Mouse (Mus musculus): ENCODE data around the gene Ctxn1. TPM values are rescaled to one million over a fixed set of nuclear protein-coding genes. Genes with fewer than 3 reads are reported as not detected.

Gene Ctxn1
- polyA plus RNA-seq (2014; fragmentation: Nextera tagmentation; extraction: Ambion mirVana): 20.9 and 29.4 TPM in 2 replicates

DNA sequence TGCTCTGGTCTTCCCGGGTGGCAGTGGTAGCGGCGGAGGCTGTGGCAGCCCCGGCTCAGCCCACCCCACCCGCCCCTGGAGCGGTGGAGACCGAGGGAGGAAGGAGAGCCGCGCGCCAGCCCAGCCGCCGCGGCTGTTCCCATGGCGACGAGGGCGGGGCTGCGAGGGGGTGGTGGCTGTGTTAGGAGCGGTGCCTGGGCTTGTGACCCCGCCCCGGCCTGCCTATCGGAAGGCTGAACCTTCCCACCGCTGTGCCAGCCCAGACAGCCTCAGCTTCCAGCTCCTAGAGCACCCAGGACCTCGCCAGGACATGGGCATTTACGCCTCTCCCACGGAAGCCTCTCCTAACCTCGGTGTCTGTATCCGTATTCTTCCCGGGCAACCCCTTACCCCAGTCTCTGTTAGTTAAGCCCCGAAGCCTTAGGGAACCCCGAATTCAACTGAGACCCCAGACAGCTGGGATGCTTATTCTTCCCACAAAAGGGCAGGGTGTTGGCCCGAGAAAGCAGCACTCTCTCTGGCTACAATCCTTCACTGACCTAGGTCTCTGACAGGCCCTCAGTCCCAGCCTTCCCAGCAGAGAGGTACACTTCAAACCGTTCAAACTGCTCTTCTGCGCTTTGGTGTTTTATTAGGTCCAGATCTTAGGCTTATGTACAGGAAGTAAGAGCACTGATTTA lies at the start of gene Ctxn1:
Gene Ctxn1 (minus strand): TSS at position 150 of the 680 bp plus-strand sequence.
- H3K9me3 ChIP-seq (ENCODE audit: control insufficient read depth, low read length): no peaks in the 10 kb centered on the region
- peak within 1 kb of the TSS; percentile 98 for H3K4me2 ChIP-seq (ENCODE audit: low read length)
- peak within 1 kb of the TSS; percentile 61 to 65 for H3K27ac ChIP-seq (replicated peaks in 1 of 2; ENCODE audit: control insufficient read depth in 1 of 2, insufficient read depth in 1 of 2, low read depth in 2 of 2, low read length in 2 of 2)
- peak within 1 kb of the TSS; percentile 83 for H3K9ac ChIP-seq (ENCODE audit: low read length)
- H3K4me1 ChIP-seq (ENCODE audit: control insufficient read depth in 2 of 2, insufficient read depth in 2 of 2, low read length in 2 of 2): peaks cover 8 to 13% of the 10 kb centered on the region in 2 experiments; a peak in 3 of 4 replicates
- peaks cover 77% of the 10 kb centered on the region for H3K36me3 ChIP-seq (ENCODE audit: control insufficient read depth, insufficient read depth, low read length)
- peak within 1 kb of the TSS; percentile 77 to 83 for H3K4me3 ChIP-seq (ENCODE audit: control insufficient read depth in 1 of 2, insufficient read depth in 1 of 2, low read depth in 1 of 2, low read length in 2 of 2)
- ATAC-seq (ENCODE audit: insufficient number of reproducible peaks, insufficient read depth, low FRiP score, low read depth): peak; percentile 90
- WGBS: 7% methylated on average over 32 of the region's 33 CpGs
- H3K27me3 ChIP-seq (ENCODE audit: control insufficient read depth, insufficient read depth, low read length): no peaks in the 10 kb centered on the region

- no peaks in the 10 kb centered on the region for H3K9me3 ChIP-seq (ENCODE audit: control insufficient read depth, low read length)
- H3K36me3 ChIP-seq (ENCODE audit: control insufficient read depth, insufficient read depth, low read length): peaks cover 98% of the 10 kb centered on the region
Measured at GRCm38 (mm10) chr8:4305838-4306237, 46.8 kb upstream of the Ctxn1 start.

GRCm38 (mm10) chr8:4304124-4304547 lies 45.1 kb upstream of the Ctxn1 start:
- peaks cover 98% of the 10 kb centered on the region for H3K36me3 ChIP-seq (ENCODE audit: control insufficient read depth, insufficient read depth, low read length)
- no peaks in the 10 kb centered on the region for H3K9me3 ChIP-seq (ENCODE audit: control insufficient read depth, low read length)
- H3K27me3 ChIP-seq (ENCODE audit: control insufficient read depth, insufficient read depth, low read length): no peaks in the 10 kb centered on the region
- ATAC-seq (ENCODE audit: insufficient number of reproducible peaks, insufficient read depth, low FRiP score, low read depth): no peak
- H3K4me1 ChIP-seq (ENCODE audit: control insufficient read depth in 2 of 2, insufficient read depth in 2 of 2, low read length in 2 of 2): no peaks in the 10 kb centered on the region; a peak in 1 of 4 replicates
- 0 out of 2 replicates have a peak overlapping the region, but pooled peaks have one; percentile 11 for H3K9ac ChIP-seq (ENCODE audit: low read length)
- no peak overlapping the region for H3K4me2 ChIP-seq (ENCODE audit: low read length)
- WGBS: 46% methylated on average over 3 of the region's 3 CpGs
- no peak overlapping the region for H3K27ac ChIP-seq (replicated peaks in 1 of 2; ENCODE audit: control insufficient read depth in 1 of 2, insufficient read depth in 1 of 2, low read depth in 2 of 2, low read length in 2 of 2)
- no peak overlapping the region for H3K4me3 ChIP-seq (ENCODE audit: control insufficient read depth in 1 of 2, insufficient read depth in 1 of 2, low read depth in 1 of 2, low read length in 2 of 2)

More at GRCm38 (mm10) chr8:4305838-4306237, 46.8 kb upstream of the Ctxn1 start:
- H3K9ac ChIP-seq (ENCODE audit: low read length): no peak overlapping the region
- no peak for ATAC-seq (ENCODE audit: insufficient number of reproducible peaks, insufficient read depth, low FRiP score, low read depth)
- H3K4me2 ChIP-seq (ENCODE audit: low read length): no peak overlapping the region
- H3K4me1 ChIP-seq (ENCODE audit: control insufficient read depth in 2 of 2, insufficient read depth in 2 of 2, low read length in 2 of 2): no peaks in the 10 kb centered on the region; a peak in 1 of 4 replicates
- no peak overlapping the region for H3K4me3 ChIP-seq (ENCODE audit: control insufficient read depth in 1 of 2, insufficient read depth in 1 of 2, low read depth in 1 of 2, low read length in 2 of 2)
- WGBS: 85% methylated on average over 2 of the region's 2 CpGs
- H3K27me3 ChIP-seq (ENCODE audit: control insufficient read depth, insufficient read depth, low read length): no peaks in the 10 kb centered on the region
- H3K27ac ChIP-seq (replicated peaks in 1 of 2; ENCODE audit: control insufficient read depth in 1 of 2, insufficient read depth in 1 of 2, low read depth in 2 of 2, low read length in 2 of 2): no peak overlapping the region

DNA sequence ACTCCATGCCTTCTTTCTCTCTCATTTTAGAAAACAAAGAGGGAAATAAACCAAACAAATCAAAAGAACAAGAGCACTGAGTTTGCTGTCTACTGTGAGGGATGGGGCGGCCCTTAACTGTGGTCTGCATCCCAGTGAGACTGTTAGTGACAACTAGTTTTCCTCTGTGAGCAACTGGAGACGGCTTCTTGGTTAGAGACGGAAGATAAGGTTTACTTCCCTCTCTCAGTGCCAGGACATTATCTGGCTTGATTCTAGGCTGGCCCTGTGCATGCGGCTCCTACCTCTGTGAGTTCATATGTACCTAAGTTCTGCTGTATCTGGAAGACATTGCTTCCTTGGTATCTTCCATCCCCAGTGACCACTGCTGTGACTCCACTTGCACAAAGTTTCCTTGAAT lies 38.7 kb upstream of the Ctxn1 start:
- WGBS: 74% methylated on average over 4 of the region's 4 CpGs
- Histone ChIP-seq H3K9me3 (ENCODE audit: control insufficient read depth, low read length) (no peaks in the 10 kb centered on the region), H3K27me3 (ENCODE audit: control insufficient read depth, insufficient read depth, low read length) (no peaks in the 10 kb centered on the region), H3K36me3 (ENCODE audit: control insufficient read depth, insufficient read depth, low read length) (peaks cover 99% of the 10 kb centered on the region), H3K9ac (ENCODE audit: low read length) (no peak overlapping the region), H3K4me3 (ENCODE audit: control insufficient read depth in 1 of 2, insufficient read depth in 1 of 2, low read depth in 1 of 2, low read length in 2 of 2) (no peak overlapping the region), H3K27ac (replicated peaks in 1 of 2; ENCODE audit: control insufficient read depth in 1 of 2, insufficient read depth in 1 of 2, low read depth in 2 of 2, low read length in 2 of 2) (no peak overlapping the region), H3K4me1 (ENCODE audit: control insufficient read depth in 2 of 2, insufficient read depth in 2 of 2, low read length in 2 of 2) (no peaks in the 10 kb centered on the region), H3K4me2 (ENCODE audit: low read length) (no peak overlapping the region)
- ATAC-seq (ENCODE audit: insufficient number of reproducible peaks, insufficient read depth, low FRiP score, low read depth): no peak

GRCm38 (mm10) chr8:4292738-4293137 lies 33.7 kb upstream of the Ctxn1 start:
- WGBS: 89% methylated on average over 5 of the region's 5 CpGs
- Histone ChIP-seq H3K27ac (replicated peaks in 1 of 2; ENCODE audit: control insufficient read depth in 1 of 2, insufficient read depth in 1 of 2, low read depth in 2 of 2, low read length in 2 of 2) (no peak overlapping the region), H3K4me3 (ENCODE audit: control insufficient read depth in 1 of 2, insufficient read depth in 1 of 2, low read depth in 1 of 2, low read length in 2 of 2) (no peak overlapping the region), H3K4me2 (ENCODE audit: low read length) (no peak overlapping the region), H3K36me3 (ENCODE audit: control insufficient read depth, insufficient read depth, low read length) (peaks cover 98% of the 10 kb centered on the region), H3K4me1 (ENCODE audit: control insufficient read depth in 2 of 2, insufficient read depth in 2 of 2, low read length in 2 of 2) (no peaks in the 10 kb centered on the region), H3K27me3 (ENCODE audit: control insufficient read depth, insufficient read depth, low read length) (no peaks in the 10 kb centered on the region), H3K9ac (ENCODE audit: low read length) (no peak overlapping the region), H3K9me3 (ENCODE audit: control insufficient read depth, low read length) (no peaks in the 10 kb centered on the region)
- no peak for ATAC-seq (ENCODE audit: insufficient number of reproducible peaks, insufficient read depth, low FRiP score, low read depth)

GRCm38 (mm10) chr8:4276111-4276465 lies 17.0 kb upstream of the Ctxn1 start:
- Histone ChIP-seq H3K9me3 (ENCODE audit: control insufficient read depth, low read length) (no peaks in the 10 kb centered on the region), H3K27ac (replicated peaks in 1 of 2; ENCODE audit: control insufficient read depth in 1 of 2, insufficient read depth in 1 of 2, low read depth in 2 of 2, low read length in 2 of 2) (peak overlapping the region; percentile 48 to 54), H3K9ac (ENCODE audit: low read length) (peak overlapping the region; percentile 80), H3K4me2 (ENCODE audit: low read length) (peak overlapping the region; percentile 87), H3K4me1 (ENCODE audit: control insufficient read depth in 2 of 2, insufficient read depth in 2 of 2, low read length in 2 of 2) (peaks cover 3 to 10% of the 10 kb centered on the region in 2 experiments; a peak in 3 of 4 replicates), H3K36me3 (ENCODE audit: control insufficient read depth, insufficient read depth, low read length) (peaks cover 29% of the 10 kb centered on the region), H3K27me3 (ENCODE audit: control insufficient read depth, insufficient read depth, low read length) (no peaks in the 10 kb centered on the region), H3K4me3 (ENCODE audit: control insufficient read depth in 1 of 2, insufficient read depth in 1 of 2, low read depth in 1 of 2, low read length in 2 of 2) (peak overlapping the region; percentile 70 to 85)
- no peak for ATAC-seq (ENCODE audit: insufficient number of reproducible peaks, insufficient read depth, low FRiP score, low read depth)
- WGBS: 30% methylated on average over 9 of the region's 9 CpGs

- no peaks in the 10 kb centered on the region for H3K9me3 ChIP-seq (ENCODE audit: control insufficient read depth, low read length)
- peaks cover 35% of the 10 kb centered on the region for H3K36me3 ChIP-seq (ENCODE audit: control insufficient read depth, insufficient read depth, low read length)
- H3K27ac ChIP-seq (replicated peaks in 1 of 2; ENCODE audit: control insufficient read depth in 1 of 2, insufficient read depth in 1 of 2, low read depth in 2 of 2, low read length in 2 of 2): peak within 1 kb of the TSS; percentile 48 to 54
- peak within 1 kb of the TSS; percentile 70 to 85 for H3K4me3 ChIP-seq (ENCODE audit: control insufficient read depth in 1 of 2, insufficient read depth in 1 of 2, low read depth in 1 of 2, low read length in 2 of 2)
- peak within 1 kb of the TSS; percentile 87 for H3K4me2 ChIP-seq (ENCODE audit: low read length)
- WGBS: under 1% methylated on average over 39 of the region's 39 CpGs
- peak within 1 kb of the TSS; percentile 80 for H3K9ac ChIP-seq (ENCODE audit: low read length)
- peaks cover 3 to 10% of the 10 kb centered on the region in 2 experiments; a peak in 3 of 4 replicates for H3K4me1 ChIP-seq (ENCODE audit: control insufficient read depth in 2 of 2, insufficient read depth in 2 of 2, low read length in 2 of 2)
- peak; percentile 93 for ATAC-seq (ENCODE audit: insufficient number of reproducible peaks, insufficient read depth, low FRiP score, low read depth)
- H3K27me3 ChIP-seq (ENCODE audit: control insufficient read depth, insufficient read depth, low read length): no peaks in the 10 kb centered on the region
Measured at GRCm38 (mm10) chr8:4275275-4276110, 16.4 kb upstream of the Ctxn1 start, which contains the start of gene Timm44. Gene Timm44 (minus strand): TSS chr8:4275913.
